ENCODE assay signal across 29 mouse cellular contexts in the genomic region with DNA sequence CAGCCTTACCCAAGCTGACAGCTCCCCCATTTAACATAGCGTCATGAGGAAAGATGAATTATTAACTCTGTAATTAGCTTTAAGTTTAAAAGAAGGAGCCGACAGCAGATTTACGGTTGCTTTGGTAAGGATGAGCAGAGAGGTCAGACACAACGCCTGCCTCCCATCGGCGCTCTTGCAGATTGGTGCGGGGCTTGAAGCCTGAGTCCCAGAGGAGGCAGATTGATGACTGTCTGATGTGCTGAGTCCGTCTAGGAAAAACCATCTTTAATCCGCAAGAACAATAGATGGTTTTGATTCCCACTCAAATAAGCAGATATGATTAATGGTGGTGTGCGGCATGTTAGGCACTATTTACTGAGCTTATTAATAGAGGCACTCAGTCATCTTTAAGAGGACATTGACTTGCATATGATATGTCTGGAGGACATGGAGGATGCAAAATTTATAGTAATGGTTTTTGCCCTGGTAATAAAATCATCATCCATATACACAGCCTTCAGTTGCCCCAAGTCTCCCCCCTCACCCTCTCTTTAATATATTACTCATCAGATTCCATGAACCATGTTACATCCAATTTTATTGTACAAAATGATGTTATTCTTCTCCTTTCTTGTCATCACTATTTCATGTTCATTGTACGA.
DNase-seq lines count a peak whose midpoint lies in the region; ATAC-seq and TF ChIP-seq lines count a peak whose summit lies in the region.
"Had no signal": no experiment of that assay in that cellular context is flagged by ENCODE, and none has a peak within 500 bp of the region (broad histone marks: within the 10 kb centered on the region; RNA-seq: fewer than 3 reads in every experiment).

No protein-coding gene starts in this region.

- no peak overlapping the region for H3K4me2 ChIP-seq in midbrain, embryonic 14.5 days (ENCODE audit: low read length)
- no peak overlapping the region for H3K4me2 ChIP-seq in midbrain, embryonic 15.5 days
- H3K4me2 ChIP-seq in neural tube, embryonic 12.5 days (replicated peaks), result no peak overlapping the region
- H3K4me2 ChIP-seq: limb, embryonic 13.5 days; liver, embryonic 11.5 days; lung, embryonic 15.5 days; midbrain, embryonic 11.5 days; stomach, embryonic 15.5 days had no signal

- no peaks in the 10 kb centered on the region for H3K79me2 ChIP-seq in heart, adult 2 months (replicated peaks; ENCODE audit: control insufficient read depth, insufficient read depth, low read length)

- WGBS in heart, adult 2 months, result 86% methylated on average over 11 of the region's 11 CpGs
- 62% methylated on average over 11 of the region's 11 CpGs for WGBS in midbrain, embryonic 14.5 days
- 63% methylated on average over 11 of the region's 11 CpGs for WGBS in midbrain, embryonic 15.5 days
- WGBS in neural tube, embryonic 12.5 days, result 38% methylated on average over 11 of the region's 11 CpGs

- no peak for ATAC-seq in midbrain, embryonic 14.5 days (ENCODE audit: low FRiP score, low TSS enrichment)
- ATAC-seq in midbrain, embryonic 15.5 days (replicated peaks), result no peak
- peak; percentile 58 for ATAC-seq in neural tube, embryonic 12.5 days (ENCODE audit: low FRiP score, low read depth)
- ATAC-seq in cerebellum, adult (ENCODE audit: insufficient number of reproducible peaks, low FRiP score, low TSS enrichment), result no peak
- ATAC-seq: forebrain, embryonic 16.5 days had no signal

- no peaks in the 10 kb centered on the region for H3K36me3 ChIP-seq in heart, adult 2 months (ENCODE audit: control insufficient read depth, insufficient read depth, low read length)
- H3K36me3 ChIP-seq in midbrain, embryonic 14.5 days (ENCODE audit: control insufficient read depth, insufficient read depth, low read length), result no peaks in the 10 kb centered on the region
- no peaks in the 10 kb centered on the region for H3K36me3 ChIP-seq in midbrain, embryonic 15.5 days (replicated peaks)
- no peaks in the 10 kb centered on the region for H3K36me3 ChIP-seq in neural tube, embryonic 12.5 days
- H3K36me3 ChIP-seq: G1E; limb, embryonic 13.5 days; lung, embryonic 15.5 days; stomach, embryonic 15.5 days had no signal

- intact Hi-C loops in heart, adult 2 months (cut with DNase I), result loop anchor here (10.0 kb wide), 1 partner anchor 243 kb away; no protein-coding TSS in a partner anchor

- H3K4me3 ChIP-seq in heart, adult 2 months, result no peak overlapping the region
- no peak overlapping the region for H3K4me3 ChIP-seq in midbrain, embryonic 14.5 days (replicated peaks; ENCODE audit: low read depth, low read length)
- H3K4me3 ChIP-seq in midbrain, embryonic 15.5 days, result no peak overlapping the region
- no peak overlapping the region for H3K4me3 ChIP-seq in neural tube, embryonic 12.5 days
- H3K4me3 ChIP-seq: erythroblast, embryonic 14.5 days; gastrocnemius, adult 2 months; layer of hippocampus, adult 2 months; left cerebral cortex, adult 2 months; limb, embryonic 13.5 days; lung, embryonic 15.5 days; stomach, embryonic 15.5 days had no signal

- H3K9ac ChIP-seq in heart, adult 2 months (ENCODE audit: low read depth, low read length), result no peak overlapping the region
- H3K9ac ChIP-seq in midbrain, embryonic 14.5 days (replicated peaks; ENCODE audit: low read length), result no peak overlapping the region
- no peak overlapping the region for H3K9ac ChIP-seq in midbrain, embryonic 15.5 days
- no peak overlapping the region for H3K9ac ChIP-seq in neural tube, embryonic 12.5 days
- H3K9ac ChIP-seq: limb, embryonic 13.5 days; lung, embryonic 15.5 days; stomach, embryonic 15.5 days had no signal

- no peak for TF ChIP-seq EP300 in heart, adult 2 months (IDR thresholded peaks at IDR 0.05; ENCODE audit: insufficient read depth, low read depth, low read length)

- H3K4me1 ChIP-seq in heart, adult 2 months (ENCODE audit: control insufficient read depth, insufficient read depth, low read length), result no peaks in the 10 kb centered on the region
- H3K4me1 ChIP-seq in midbrain, embryonic 14.5 days (ENCODE audit: control insufficient read depth, insufficient read depth, low read length), result no peaks in the 10 kb centered on the region
- H3K4me1 ChIP-seq in midbrain, embryonic 15.5 days, result no peaks in the 10 kb centered on the region
- H3K4me1 ChIP-seq in neural tube, embryonic 12.5 days, result peaks cover 8% of the 10 kb centered on the region; the same call in 1 of the 2 replicates
- H3K4me1 ChIP-seq: limb, embryonic 13.5 days; lung, embryonic 15.5 days; stomach, embryonic 15.5 days had no signal

- no peaks in the 10 kb centered on the region for H3K27me3 ChIP-seq in heart, adult 2 months (ENCODE audit: control insufficient read depth, insufficient read depth, low read length)
- no peaks in the 10 kb centered on the region for H3K27me3 ChIP-seq in midbrain, embryonic 14.5 days (ENCODE audit: control insufficient read depth, insufficient read depth, low read length)
- H3K27me3 ChIP-seq in midbrain, embryonic 15.5 days (replicated peaks), result no peaks in the 10 kb centered on the region
- H3K27me3 ChIP-seq in neural tube, embryonic 12.5 days (replicated peaks), result no peaks in the 10 kb centered on the region
- H3K27me3 ChIP-seq: limb, embryonic 13.5 days; lung, embryonic 15.5 days; stomach, embryonic 15.5 days had no signal

- TF ChIP-seq POLR2A in heart, adult 2 months (IDR thresholded peaks at IDR 0.05; ENCODE audit: insufficient read depth, low read depth, low read length), result no peak

- no peak overlapping the region for H3K27ac ChIP-seq in heart, adult 2 months
- H3K27ac ChIP-seq in midbrain, embryonic 14.5 days (replicated peaks; ENCODE audit: low read depth, low read length), result no peak overlapping the region
- H3K27ac ChIP-seq in midbrain, embryonic 15.5 days, result no peak overlapping the region
- no peak overlapping the region for H3K27ac ChIP-seq in neural tube, embryonic 12.5 days
- H3K27ac ChIP-seq: gastrocnemius, adult 2 months; layer of hippocampus, adult 2 months; left cerebral cortex, adult 2 months; limb, embryonic 13.5 days; lung, embryonic 15.5 days; stomach, embryonic 15.5 days had no signal

- DNase-seq in heart, adult 11 months, result peak; percentile 21
- no peak for DNase-seq in heart, adult 2 months
- DNase-seq in midbrain, embryonic 14.5 days, result peak; percentile 27
- no peak for DNase-seq in ovary, postnatal 10 days (ENCODE audit: low spot score)
- DNase-seq: adrenal gland, adult 8-10 months; cerebellum, adult 11 months; cerebellum, adult 9-10 months; cerebellum, postnatal 36 days; gastrocnemius, adult 2 months; gastrocnemius, postnatal 36 days; heart, postnatal 36 days; kidney, adult 11 months; kidney, postnatal 36 days; retina, postnatal 1 day; right cerebral cortex, postnatal 14 days; thymus, postnatal 14 days had no signal

- H3K9me3 ChIP-seq in midbrain, embryonic 14.5 days (ENCODE audit: control insufficient read depth, low read length), result no peaks in the 10 kb centered on the region
- H3K9me3 ChIP-seq in midbrain, embryonic 15.5 days, result no peaks in the 10 kb centered on the region
- H3K9me3 ChIP-seq in neural tube, embryonic 12.5 days, result no peaks in the 10 kb centered on the region
- H3K9me3 ChIP-seq: G1E; limb, embryonic 13.5 days; lung, embryonic 15.5 days; stomach, embryonic 15.5 days had no signal

- TF ChIP-seq CTCF in heart, adult 2 months (IDR thresholded peaks at IDR 0.05), result no peak

Comparison
In these comparisons a context has a peak if more than half of its experiments do, and no peak if none do; other contexts are left out.
1. DNase-seq: peak in heart, adult 11 months (single experiment) and midbrain, embryonic 14.5 days (single experiment); none in heart, adult 2 months (0 of 2) and ovary, postnatal 10 days (single experiment).